Mouse (Mus musculus) midbrain, postnatal 0 days (tissue): Measurements from ENCODE around the gene Gm10134. TPM values are rescaled to one million over a fixed set of nuclear protein-coding genes. Genes with fewer than 3 reads are reported as not detected.

Experiments used
- ATAC-seq: fragments of 200-750 bp; cut with Nextera tagmentation; 2 replicates; pipeline ENCODE4 v1.8.0; 2017; ENCODE audit warnings: moderate number of reproducible peaks, mild to moderate bottlenecking, moderate TSS enrichment, moderate library complexity; ENCODE audit not compliant: low FRiP score
- DNase-seq: peaks from one replicate; pipeline ENCODE4 v3.0.0-alpha.2; 2015; ENCODE audit warnings: low spot score
- H3K27ac ChIP-seq: fragments of 300-500 bp; sonication (generic); 2 replicates; pipeline ENCODE4 v1.5.1; 2014; ENCODE audit warnings: low read depth, mild to moderate bottlenecking, low read length, mixed read lengths
- H3K27me3 ChIP-seq: fragments of 300-500 bp; sonication (generic); 2 replicates; pipeline ENCODE4 v1.6.1; 2014; ENCODE audit warnings: low read length, control low read depth, mixed read lengths; ENCODE audit not compliant: insufficient read depth
- H3K36me3 ChIP-seq: fragments of 300-500 bp; sonication (generic); 2 replicates; pipeline ENCODE4 v1.6.1; 2014; ENCODE audit warnings: low read length, control low read depth, mixed read lengths; ENCODE audit not compliant: insufficient read depth
- H3K4me1 ChIP-seq: fragments of 300-500 bp; sonication (generic); 2 replicates; pipeline ENCODE4 v1.6.1; 2014; ENCODE audit warnings: mild to moderate bottlenecking, control low read depth, antibody characterized with exemption, low read length, mixed read lengths; ENCODE audit not compliant: insufficient read depth
- H3K4me2 ChIP-seq: fragments of 300-500 bp; sonication (generic); 2 replicates; pipeline ENCODE4 v1.6.1; 2014; ENCODE audit warnings: low read depth, mild to moderate bottlenecking, low read length, mixed read lengths; ENCODE audit not compliant: poor library complexity, severe bottlenecking
- H3K4me3 ChIP-seq: fragments of 300-500 bp; sonication (generic); 2 replicates; pipeline ENCODE4 v1.5.1; 2014; ENCODE audit warnings: low read depth, mild to moderate bottlenecking, low read length, moderate library complexity
- H3K9ac ChIP-seq: fragments of 300-500 bp; sonication (generic); replicated peaks from 2 replicates; pipeline ENCODE4 v1.6.1; 2014; ENCODE audit warnings: mild to moderate bottlenecking, low read length, moderate library complexity, mixed read lengths; ENCODE audit not compliant: poor library complexity, severe bottlenecking
- H3K9me3 ChIP-seq: fragments of 300-500 bp; sonication (generic); 2 replicates; pipeline ENCODE4 v1.6.1; 2016; ENCODE audit warnings: low read length, control low read depth
- CTCF ChIP-seq: IDR thresholded peaks from 2 replicates; pipeline ENCODE4 v1.5.1; 2016; ENCODE audit warnings: antibody characterized with exemption, mild to moderate bottlenecking
- WGBS: fragments of 180-500 bp; shearing (Covaris S2); extraction: QIAGEN DNeasy Blood & Tissue Kit; methylation state at CpG from one replicate; pipeline ENCODE4 v1.1.7; 2014; 5-methylcytosine and 5-hydroxymethylcytosine counted together
- polyA plus RNA-seq: library from polyadenylated mRNA; unstranded; fragments of >200 nt; fragmentation: Nextera tagmentation; extraction: Ambion mirVana; gene quantifications from 2 replicates; pipeline ENCODE4 v1.2.1, GENCODE M21; 2015
- total RNA-seq: library from RNA; depleted of rRNA; stranded (reverse); fragments of >200 nt; gene quantifications from 2 replicates; pipeline ENCODE4 v1.2.3, GENCODE M21; 2014

The Gm10134 gene
- total and polyA plus RNA-seq, 2 experiments from 2014 or later, result 3.6 TPM; not detected in 1

GRCm38 (mm10) chr2:28496671-28497070, 9.2 kb upstream of the Gm10134 start, which contains the start of gene Gbgt1:
Gene Gbgt1 (plus strand): TSS chr2:28496891.
- H3K27ac ChIP-seq, result no peak within 1 kb of the TSS
- no peak for TF ChIP-seq CTCF
- H3K4me3 ChIP-seq, result no peak within 1 kb of the TSS
- no peak for DNase-seq
- ATAC-seq, result no peak
- H3K4me2 ChIP-seq, result no peak within 1 kb of the TSS
- H3K27me3 ChIP-seq, result no peaks in the 10 kb centered on the region
- no peaks in the 10 kb centered on the region for H3K9me3 ChIP-seq
- no peaks in the 10 kb centered on the region for H3K4me1 ChIP-seq
- 80% methylated on average over 5 of the region's 5 CpGs for WGBS
- H3K9ac ChIP-seq, result no peak within 1 kb of the TSS
- H3K36me3 ChIP-seq, result no peaks in the 10 kb centered on the region

DNA sequence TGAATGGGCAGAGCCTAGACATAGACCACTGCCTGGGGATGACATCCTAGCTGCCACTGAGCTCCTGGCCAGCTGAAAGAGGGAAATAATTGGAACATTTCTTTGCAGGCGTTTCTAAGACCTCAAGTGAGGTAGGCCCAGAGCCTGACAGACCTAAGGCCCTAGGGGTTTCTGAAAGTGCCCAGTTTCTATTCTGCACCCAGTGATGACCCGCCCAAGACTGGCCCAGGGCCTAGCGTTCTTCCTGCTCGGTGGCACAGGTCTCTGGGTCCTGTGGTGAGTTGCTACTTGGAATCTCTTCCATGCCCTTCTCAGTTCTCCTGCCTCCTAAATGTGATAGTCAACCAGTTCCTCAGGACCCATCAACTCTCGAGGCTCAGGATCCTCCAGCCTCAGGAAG, 8.3 kb upstream of the Gm10134 start:
- Histone ChIP-seq H3K27ac (no peak overlapping the region), H3K27me3 (no peaks in the 10 kb centered on the region), H3K4me3 (no peak overlapping the region), H3K36me3 (no peaks in the 10 kb centered on the region), H3K9ac (no peak overlapping the region), H3K4me2 (no peak overlapping the region), H3K4me1 (no peaks in the 10 kb centered on the region), H3K9me3 (no peaks in the 10 kb centered on the region)
- TF ChIP-seq CTCF, result no peak
- no peak for DNase-seq
- ATAC-seq, result no peak
- 83% methylated on average over 5 of the region's 5 CpGs for WGBS

DNA sequence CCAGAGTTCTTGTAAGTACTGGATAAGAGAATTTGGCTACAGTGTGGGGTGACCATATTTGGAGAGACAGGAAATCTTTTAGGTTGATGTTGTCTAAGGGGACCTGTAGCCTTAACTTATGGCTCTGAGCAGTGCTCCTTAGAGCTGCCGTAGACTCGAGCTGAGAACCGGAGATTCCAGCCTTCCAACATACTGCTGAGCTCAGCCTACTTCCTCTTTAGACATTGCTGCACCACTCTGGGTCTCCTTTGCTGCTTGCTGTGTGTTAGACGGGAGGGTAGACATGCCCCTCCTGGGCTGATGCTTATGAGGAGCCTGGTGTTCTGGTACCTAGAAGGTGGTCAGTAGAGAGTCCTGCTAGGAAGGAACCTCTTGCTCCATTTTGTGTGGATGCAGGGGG, 7.5 kb upstream of the Gm10134 start:
- no peak for ATAC-seq
- H3K4me1 ChIP-seq, result no peaks in the 10 kb centered on the region
- TF ChIP-seq CTCF, result no peak
- WGBS, result 83% methylated on average over 4 of the region's 4 CpGs
- H3K4me3 ChIP-seq, result no peak overlapping the region
- H3K27me3 ChIP-seq, result no peaks in the 10 kb centered on the region
- no peak for DNase-seq
- no peaks in the 10 kb centered on the region for H3K36me3 ChIP-seq
- H3K4me2 ChIP-seq, result no peak overlapping the region
- no peak overlapping the region for H3K9ac ChIP-seq
- no peak overlapping the region for H3K27ac ChIP-seq
- no peaks in the 10 kb centered on the region for H3K9me3 ChIP-seq

DNA sequence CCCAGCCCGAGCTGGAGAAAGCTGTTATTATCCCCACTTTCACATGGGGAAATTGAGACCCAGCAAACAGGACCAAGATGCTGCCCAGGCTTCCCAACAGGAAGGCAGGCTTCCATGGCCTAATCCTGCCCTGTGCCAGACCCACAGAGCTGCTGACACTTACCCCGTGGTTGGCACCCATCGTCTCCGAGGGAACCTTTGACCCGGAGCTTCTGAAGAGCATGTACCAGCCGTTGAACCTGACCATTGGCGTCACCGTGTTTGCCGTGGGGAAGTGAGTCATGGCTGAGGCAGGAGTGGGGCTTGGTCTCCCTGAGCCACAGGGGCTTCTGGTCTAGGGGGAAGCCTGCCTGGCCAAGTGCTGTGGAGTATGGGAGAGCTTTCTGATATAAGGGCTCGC, 2.9 kb upstream of the Gm10134 start:
- Histone ChIP-seq H3K9ac (no peak overlapping the region), H3K36me3 (no peaks in the 10 kb centered on the region), H3K9me3 (no peaks in the 10 kb centered on the region), H3K27ac (no peak overlapping the region), H3K27me3 (no peaks in the 10 kb centered on the region), H3K4me2 (no peak overlapping the region), H3K4me1 (no peaks in the 10 kb centered on the region), H3K4me3 (no peak overlapping the region)
- no peak for TF ChIP-seq CTCF
- 84% methylated on average over 10 of the region's 10 CpGs for WGBS
- ATAC-seq (no peak), DNase-seq (no peak)

DNA sequence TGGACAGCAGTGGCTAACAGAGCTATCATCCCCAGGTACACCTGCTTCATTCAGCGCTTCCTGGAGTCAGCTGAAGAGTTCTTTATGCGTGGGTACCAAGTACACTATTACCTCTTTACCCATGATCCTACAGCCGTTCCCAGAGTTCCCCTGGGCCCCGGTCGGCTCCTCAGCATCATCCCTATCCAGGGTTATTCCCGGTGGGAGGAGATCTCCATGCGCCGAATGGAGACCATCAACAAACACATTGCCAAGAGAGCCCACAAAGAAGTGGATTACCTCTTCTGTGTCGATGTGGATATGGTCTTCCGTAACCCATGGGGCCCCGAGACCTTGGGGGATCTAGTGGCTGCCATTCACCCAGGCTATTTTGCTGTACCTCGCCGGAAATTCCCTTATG, 1.2 kb upstream of the Gm10134 start:
- no peak for TF ChIP-seq CTCF
- Histone ChIP-seq H3K27ac (no peak overlapping the region), H3K9me3 (no peaks in the 10 kb centered on the region), H3K36me3 (no peaks in the 10 kb centered on the region), H3K27me3 (no peaks in the 10 kb centered on the region), H3K4me1 (no peaks in the 10 kb centered on the region), H3K9ac (no peak overlapping the region), H3K4me2 (no peak overlapping the region), H3K4me3 (no peak overlapping the region)
- WGBS, result 89% methylated on average over 13 of the region's 13 CpGs
- DNase-seq (no peak), ATAC-seq (no peak)

- H3K9me3 ChIP-seq, result no peaks in the 10 kb centered on the region
- H3K27me3 ChIP-seq, result no peaks in the 10 kb centered on the region
- no peak overlapping the region for H3K27ac ChIP-seq
- TF ChIP-seq CTCF, result no peak
- H3K4me3 ChIP-seq, result no peak overlapping the region
- H3K4me2 ChIP-seq, result no peak overlapping the region
- no peaks in the 10 kb centered on the region for H3K4me1 ChIP-seq
- no peak for DNase-seq
- 79% methylated on average over 6 of the region's 6 CpGs for WGBS
- H3K9ac ChIP-seq, result no peak overlapping the region
- H3K36me3 ChIP-seq, result no peaks in the 10 kb centered on the region
- no peak for ATAC-seq
Observed at GRCm38 (mm10) chr2:28506291-28506690, 396 bp downstream of the Gm10134 start.
